Mouse (Mus musculus): ENCODE results near the gene Ror1.

GRCm38 (mm10) chr4:100201322-100201721 is 105.7 kb downstream of the Ror1 start:
- TF ChIP-seq EP300 (IDR thresholded peaks at IDR 0.05; ENCODE audit: insufficient read depth, low read depth, low read length) (no peak), CTCF (IDR thresholded peaks at IDR 0.05; ENCODE audit: low read depth, low read length) (no peak), POLR2A (IDR thresholded peaks at IDR 0.05; ENCODE audit: insufficient read depth, low read length) (no peak)
